Mouse (Mus musculus): ENCODE results near the gene Hist1h2ah.
"Not testable (repeated sequence)": the region's sequence is repeated elsewhere in the genome, so short reads cannot be mapped to it uniquely, and the experiment has no call there.

Hist1h2ah gene

DNA sequence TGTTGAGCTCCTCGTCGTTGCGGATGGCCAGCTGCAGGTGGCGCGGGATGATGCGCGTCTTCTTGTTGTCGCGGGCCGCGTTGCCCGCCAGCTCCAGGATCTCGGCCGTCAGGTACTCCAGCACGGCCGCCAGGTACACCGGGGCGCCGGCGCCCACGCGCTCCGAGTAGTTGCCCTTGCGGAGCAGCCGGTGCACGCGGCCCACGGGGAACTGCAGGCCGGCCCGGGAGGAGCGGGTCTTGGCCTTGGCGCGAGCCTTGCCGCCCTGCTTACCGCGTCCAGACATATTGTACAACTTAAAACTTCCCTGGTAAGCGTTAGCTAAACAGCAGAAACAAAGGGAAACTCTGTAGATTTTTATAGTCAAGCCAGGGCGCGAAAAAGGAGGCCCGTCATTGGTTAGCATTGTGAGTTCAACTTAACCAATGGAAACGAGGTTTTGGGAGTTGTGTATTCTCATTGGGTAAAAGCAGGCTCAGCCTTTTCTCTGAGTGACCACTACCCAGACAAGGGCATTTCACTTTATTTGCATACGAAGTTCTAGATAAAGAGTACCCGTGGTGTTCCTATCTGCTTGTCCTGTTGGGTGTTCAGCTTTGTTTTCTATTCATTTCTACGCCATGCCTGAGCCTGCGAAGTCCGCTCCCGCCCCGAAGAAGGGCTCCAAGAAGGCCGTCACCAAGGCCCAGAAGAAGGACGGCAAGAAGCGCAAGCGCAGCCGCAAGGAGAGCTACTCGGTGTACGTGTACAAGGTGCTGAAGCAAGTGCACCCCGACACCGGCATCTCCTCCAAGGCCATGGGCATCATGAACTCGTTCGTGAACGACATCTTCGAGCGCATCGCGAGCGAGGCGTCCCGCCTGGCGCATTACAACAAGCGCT, at the start of gene Hist1h2ah, which contains the start of gene Hist1h2bk:
TSS of gene Hist1h2ah (minus strand) at position 302 of the 882 bp plus-strand sequence.
TSS of gene Hist1h2bk (plus strand) at position 604 of the 882 bp plus-strand sequence.
- peak; percentile 90 for DNase-seq (ENCODE audit: low read depth)

DNA sequence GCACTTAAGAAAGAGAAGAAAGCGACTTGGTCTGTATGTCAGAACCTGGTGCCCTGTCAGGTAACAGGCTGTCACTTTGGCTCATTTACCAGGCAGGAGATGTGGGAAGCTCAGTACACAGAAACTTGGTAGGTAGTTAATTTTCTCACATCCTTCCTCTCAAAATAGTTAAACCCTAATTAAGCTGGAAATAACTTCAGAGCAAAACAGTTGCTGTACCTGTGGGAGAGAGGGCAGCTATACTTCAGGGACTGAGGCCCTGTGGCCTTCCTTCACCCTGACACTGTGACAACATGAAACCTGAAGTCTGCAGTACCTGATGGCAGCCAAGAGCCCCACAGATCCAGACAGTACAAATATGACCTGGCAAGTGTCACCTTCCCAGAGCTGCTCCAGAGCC, 48.8 kb upstream of the Hist1h2ah start, which contains the start of gene Vmn1r188:
TSS of gene Vmn1r188 (plus strand) at position 301 of the 400 bp plus-strand sequence.
- DNase-seq (ENCODE audit: low read depth) = not testable (repeated sequence)

DNA sequence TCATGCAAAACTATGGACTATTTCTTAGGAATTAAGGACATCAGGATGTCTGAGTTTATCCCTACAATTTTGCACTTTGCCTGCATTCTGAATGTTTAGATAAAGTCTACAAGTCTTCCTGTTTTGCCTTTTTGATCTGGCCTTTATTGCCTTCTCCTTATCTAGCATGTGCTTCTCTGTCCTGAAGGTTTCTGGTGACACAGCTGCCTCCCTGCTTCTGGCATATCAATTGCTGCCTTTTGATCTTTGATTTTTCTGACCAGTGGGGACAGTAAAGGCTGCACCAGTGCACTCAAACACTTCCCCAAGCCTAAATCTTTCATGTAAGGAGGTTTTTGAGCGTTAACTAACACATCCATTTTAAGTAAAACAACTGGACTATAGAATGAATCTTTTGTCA, 28.1 kb upstream of the Hist1h2ah start:
- DNase-seq (ENCODE audit: low read depth) = no peak

DNA sequence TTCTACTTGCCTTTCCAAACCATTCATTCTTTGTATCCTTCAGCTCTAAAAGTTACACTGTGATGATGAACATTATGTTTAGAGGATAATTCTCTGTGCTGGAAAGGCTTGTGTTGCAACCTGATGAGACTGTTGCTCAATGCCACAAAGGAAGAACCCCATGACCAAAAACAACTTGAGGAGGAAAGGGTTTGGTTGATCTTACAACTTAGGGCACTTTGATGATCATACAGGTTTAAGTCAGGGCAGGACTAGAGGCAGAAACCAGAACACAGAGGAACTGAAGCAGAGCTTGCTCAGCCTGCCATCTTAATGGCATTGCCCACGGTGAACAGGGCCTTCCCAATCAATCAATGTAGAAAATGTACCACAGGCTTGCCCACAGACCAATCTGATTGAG, 26.1 kb upstream of the Hist1h2ah start:
- no peak for DNase-seq (ENCODE audit: low read depth)

DNA sequence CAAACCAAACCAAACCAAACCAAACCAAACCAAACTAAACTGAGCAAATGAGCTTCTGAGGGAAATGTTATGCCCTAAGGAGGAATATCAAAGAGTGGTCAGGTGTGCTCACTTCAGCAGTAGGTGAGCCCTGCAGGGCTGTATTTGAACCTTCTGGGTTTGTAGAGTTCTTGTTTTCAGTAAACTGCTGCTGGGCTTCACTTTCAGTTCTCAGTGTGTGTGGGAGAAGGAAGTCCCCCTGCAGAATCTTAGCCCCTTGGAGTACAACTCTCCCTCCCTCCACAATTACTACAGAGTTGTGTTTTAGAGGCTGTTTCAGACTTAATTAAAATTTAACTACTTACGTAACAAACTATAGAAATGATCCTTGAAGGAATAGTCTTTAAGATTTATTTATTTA, 18.4 kb upstream of the Hist1h2ah start:
- DNase-seq (ENCODE audit: low read depth) = no peak

DNA sequence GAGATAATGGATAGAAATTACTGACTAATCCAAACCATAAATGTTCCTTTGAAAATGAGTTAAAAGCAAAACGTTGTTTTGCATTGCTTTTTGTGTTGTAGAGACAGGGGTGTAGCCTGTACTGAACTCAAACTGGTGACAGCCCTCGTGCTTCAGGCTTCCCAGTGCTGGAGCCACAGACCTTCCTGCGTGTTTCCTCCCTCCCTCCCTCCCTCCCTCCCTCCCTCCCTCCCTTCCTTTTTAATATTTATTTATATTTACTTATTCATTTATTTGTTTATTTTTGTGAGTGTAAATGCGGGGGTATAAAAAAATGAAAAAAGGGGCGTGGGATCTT, 16.1 kb upstream of the Hist1h2ah start:
- no peak for DNase-seq (ENCODE audit: low read depth)

DNA sequence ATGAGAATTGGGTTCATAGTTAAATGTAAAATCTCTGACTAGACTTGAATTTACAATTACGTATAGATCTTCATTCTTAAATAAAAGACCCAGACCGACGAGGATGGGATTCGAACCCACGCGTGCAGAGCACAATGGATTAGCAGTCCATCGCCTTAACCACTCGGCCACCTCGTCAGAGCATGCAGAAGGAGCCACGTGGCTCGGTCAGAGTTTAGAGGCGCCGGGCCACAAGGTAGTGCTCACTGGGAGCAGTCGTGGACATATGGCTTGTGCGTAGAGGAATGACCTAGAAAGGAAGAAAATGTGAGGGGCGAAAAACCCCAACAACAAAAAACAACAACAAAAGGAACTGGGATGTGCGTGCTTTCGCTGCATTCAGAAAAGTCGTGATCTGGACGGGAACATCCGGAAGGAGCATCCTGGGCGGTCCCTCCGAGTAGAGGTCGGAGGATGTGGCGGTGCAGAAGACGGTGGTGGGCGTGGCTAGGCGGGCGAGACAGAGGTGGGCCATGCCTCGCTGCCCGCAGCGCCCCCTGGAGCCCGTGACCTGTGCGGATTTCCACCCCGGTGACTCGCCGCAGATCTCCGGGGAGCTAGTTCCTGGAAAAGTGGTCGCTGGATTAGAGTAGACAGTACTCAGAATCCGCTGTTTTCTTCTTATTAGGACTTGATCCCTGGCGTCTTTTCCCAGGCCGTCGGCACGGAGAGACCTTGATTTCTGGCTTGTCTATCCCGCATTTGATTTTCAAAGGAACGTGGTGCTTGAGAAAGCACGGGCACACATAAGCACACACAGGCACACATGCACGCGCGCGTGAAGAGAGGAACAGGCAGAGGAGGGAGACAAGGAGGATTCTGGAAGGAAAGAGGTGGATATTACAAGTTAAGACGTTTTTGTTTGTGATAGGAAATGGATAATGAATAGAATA, 15.5 kb upstream of the Hist1h2ah start:
- peak; percentile 67 for DNase-seq (ENCODE audit: low read depth)

DNA sequence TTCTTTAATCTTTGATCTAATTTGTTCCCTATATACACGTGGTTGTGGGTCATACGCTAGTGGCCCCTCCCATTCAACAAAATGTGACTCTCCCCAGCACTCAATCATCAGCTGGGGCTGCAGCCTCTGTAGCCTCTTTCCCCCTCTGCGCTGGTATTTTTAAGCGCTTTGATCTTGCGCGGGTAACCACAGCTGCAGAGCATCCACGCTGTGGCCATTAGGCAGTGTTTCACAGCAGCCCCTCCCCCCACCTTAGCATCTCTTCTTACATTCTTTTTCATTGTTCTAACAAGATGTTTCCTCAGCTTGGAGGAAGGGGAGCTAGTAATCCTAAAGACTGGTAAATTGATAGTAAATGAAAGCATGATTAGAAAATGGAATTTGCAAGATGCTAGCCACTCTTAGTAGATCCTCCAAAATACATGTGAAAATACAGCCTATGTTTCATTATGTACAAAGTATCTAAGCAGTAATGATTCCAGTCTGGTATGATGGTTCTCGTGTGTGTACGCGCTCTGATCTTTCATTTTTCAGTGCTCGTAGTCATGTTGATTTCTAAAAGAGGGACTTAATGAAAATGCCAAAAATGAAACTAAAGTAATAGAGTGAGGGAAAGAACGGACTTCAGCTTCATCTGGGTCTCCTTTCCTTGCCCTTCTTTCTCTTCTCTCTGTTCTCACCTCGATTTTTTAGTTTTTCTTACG, 14.5 kb upstream of the Hist1h2ah start:
- no peak for DNase-seq (ENCODE audit: low read depth)

DNA sequence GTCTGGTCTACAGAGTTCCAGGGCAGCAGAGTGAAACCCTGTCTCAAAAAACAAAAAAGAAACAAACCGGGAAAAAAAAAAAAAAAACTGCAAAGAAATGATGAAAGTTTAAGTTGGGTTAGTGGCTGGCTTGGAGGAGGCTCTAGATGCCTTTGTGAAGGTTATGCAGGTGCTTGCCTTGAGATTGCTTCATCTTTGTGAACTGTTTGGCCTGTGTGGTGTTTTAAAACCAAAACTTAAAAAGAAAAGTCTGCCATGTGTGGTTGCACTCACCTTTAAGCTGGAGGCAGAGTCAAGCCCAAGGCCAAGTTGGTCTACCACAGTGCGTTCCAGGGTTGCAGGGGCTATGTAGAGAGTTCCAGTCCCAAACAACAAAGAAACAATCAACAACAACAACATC, 13.7 kb upstream of the Hist1h2ah start:
- DNase-seq (ENCODE audit: low read depth) = no peak

DNA sequence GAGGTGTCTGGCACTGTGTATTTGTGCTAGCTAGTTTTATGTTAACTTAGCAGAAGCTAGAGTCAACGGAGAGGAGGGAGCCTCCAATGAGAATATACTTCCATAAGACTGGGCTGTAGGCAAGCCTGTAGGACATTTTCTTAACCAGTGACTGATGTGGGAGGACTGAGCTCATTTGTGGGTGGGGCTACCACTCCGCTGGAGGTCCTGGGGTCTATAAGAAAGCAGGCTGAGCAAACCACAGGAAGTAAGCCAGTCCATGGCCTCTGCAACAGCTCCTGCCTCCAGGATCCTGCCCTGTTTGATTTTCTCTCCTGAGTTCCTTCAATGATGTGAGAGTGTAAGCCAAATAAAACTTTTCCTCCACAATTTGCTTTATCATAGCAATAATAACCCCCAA, 9.9 kb upstream of the Hist1h2ah start:
- no peak for DNase-seq (ENCODE audit: low read depth)

DNA sequence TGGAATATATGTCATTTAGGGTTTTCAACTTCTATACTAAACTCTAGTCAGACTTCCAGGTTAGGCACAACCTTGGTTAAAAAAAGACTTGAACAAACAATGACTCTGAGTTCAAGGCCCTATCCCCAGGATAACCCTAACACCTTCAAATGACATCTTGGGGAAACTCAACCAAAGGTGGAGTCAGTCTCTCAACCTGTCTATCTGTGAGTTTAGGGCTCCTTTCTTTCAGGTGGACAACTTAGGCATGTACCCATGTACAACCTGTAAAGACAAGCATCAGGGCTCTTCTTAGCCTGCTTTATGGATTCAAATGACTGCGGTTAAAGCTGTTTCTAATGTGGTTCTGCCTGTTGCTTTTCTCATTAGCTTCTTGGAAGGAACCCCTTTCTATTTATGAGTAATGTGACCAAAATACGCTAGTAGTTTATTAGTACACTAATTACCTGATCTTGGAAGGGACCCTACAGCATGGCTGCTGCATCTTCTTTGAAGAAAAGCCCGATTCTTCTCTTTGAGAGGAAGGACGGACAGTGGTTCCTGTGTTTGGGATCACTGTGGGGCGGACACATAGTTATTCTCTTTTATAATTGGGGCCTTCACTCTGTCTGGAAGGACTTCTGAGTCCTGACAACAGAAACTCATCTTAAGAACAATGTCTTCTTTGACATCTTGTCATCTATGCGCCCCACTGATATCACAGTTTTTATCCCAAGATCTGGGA, 9.2 kb upstream of the Hist1h2ah start:
- DNase-seq (ENCODE audit: low read depth) = no peak

DNA sequence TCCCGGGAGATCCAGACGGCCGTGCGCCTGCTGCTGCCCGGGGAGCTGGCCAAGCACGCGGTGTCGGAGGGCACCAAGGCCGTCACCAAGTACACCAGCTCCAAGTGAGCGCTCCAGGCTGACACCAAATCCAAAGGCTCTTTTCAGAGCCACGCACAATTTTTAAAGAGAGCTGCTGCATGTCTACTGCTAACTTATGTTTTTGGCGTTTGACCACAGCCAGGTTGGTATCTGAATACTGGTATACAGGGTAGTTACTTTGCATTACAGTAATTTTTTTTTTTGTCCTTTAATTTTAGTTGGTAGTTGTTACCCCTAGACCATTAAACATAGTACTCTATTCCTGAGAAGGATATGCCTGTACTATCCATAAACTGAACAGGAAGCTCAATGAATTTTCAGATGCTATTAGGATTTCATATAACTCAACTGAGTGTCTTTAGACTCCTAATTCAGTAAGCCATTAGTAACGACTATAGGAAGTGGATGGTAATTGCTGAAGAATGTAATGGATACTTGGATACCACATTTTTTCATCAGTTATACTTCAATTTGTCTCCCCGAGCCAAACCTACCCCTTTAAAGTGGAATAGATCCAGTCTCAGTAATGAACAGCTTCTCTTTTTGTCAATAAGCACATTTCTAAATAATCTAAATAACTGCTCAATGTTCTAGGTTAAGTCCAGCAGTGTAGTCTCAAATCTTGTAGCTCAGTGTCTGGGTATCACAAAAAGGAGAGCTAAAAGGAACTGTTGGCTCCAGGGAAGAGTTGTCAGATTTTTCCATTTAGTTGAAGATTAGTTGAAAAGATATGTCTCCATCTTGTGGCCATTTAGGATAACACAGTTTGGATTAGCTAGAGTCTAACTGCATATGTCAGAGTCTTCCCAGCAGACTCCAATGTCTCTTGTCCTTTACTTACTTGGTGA, 8.4 kb upstream of the Hist1h2ah start:
- DNase-seq (ENCODE audit: low read depth) = no peak

DNA sequence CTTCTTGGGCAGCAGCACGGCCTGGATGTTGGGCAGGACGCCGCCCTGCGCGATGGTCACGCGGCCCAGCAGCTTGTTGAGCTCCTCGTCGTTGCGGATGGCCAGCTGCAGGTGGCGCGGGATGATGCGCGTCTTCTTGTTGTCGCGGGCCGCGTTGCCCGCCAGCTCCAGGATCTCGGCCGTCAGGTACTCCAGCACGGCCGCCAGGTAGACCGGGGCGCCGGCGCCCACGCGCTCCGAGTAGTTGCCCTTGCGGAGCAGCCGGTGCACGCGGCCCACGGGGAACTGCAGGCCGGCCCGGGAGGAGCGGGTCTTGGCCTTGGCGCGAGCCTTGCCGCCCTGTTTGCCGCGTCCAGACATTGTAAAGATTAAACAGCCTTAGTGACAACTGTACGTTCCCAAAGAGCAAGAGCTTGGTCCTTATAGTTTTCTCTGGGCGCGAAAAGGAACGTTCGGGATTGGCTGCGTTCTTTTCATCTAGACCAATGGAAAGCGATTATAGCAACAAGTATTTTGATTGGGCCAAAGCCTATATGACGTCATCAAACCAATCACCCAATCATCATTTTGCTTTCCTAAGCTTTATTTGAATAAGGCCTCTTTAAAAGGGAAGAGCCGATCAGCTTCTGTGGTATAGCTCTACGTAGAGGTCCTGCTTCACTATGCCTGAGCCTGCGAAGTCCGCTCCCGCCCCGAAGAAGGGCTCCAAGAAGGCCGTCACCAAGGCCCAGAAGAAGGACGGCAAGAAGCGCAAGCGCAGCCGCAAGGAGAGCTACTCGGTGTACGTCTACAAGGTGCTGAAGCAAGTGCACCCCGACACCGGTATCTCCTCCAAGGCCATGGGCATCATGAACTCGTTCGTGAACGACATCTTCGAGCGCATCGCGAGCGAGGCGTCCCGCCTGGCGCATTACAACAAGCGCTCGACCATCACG, 7.5 kb upstream of the Hist1h2ah start, which contains the start of the genes Hist1h2ag and Hist1h2bj:
TSS of gene Hist1h2ag (minus strand) at position 377 of the 935 bp plus-strand sequence.
TSS of gene Hist1h2bj (plus strand) at position 647 of the 935 bp plus-strand sequence.
- DNase-seq (ENCODE audit: low read depth) = peak; percentile 99

DNA sequence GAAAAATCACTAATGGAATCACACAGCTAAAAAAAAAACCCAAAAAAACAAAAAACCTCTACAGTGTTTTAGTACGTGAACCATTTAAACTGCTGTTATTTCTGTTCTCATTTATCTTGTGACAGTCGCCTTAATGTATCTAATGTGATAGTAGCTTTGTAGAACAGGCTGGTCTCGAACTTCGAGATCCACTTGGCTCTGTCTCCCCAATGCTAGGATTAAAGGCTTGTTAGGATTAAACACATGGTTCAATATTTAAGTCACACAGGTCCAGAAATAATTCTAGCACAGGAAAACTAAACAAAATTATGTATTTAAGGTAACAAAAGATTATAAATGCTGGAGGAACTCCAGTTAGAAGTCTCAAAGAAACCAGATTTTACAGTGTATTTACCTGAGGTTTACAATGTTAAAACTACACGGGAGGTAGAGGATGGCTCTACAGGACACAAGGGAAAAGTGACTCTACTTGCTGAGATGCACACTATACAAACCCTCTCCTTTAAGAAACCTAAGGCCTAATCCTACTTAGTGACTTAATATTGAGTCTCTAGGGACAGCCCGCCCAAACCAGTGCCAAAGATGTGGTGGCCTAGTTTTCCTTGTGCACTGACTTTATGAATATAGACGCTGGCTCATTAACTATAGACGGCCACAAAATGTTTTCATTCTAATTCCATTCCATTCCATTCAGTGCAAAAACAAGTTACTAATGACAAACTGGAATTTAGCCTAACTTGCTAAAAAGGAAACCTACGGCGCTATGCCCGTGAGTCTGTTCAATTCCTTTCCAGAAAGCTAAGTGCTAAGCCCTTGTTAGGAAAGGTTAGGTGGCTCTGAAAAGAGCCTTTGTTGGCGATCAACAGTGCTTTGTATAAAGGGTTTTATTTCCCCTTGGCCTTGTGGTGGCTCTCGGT, 6.5 kb upstream of the Hist1h2ah start:
- no peak for DNase-seq (ENCODE audit: low read depth)

DNA sequence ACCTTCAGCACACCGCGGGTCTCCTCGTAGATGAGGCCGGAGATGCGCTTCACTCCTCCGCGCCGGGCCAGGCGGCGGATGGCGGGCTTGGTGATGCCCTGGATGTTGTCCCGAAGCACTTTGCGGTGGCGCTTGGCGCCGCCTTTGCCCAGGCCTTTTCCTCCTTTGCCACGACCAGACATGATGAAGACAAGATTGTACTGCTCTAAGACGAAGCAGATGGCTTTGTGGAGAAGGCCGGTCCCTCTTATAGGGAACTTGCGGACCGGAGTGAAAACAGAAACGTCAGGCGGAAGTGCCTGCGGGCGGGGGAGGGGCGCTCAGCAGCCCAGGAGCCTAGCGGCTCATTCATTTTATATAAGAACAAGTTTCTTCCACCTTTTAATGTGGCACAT, 5.8 kb upstream of the Hist1h2ah start, which contains the start of gene Hist1h4i:
TSS of gene Hist1h4i (minus strand) at position 221 of the 395 bp plus-strand sequence.
- peak; percentile 85 for DNase-seq (ENCODE audit: low read depth)

DNA sequence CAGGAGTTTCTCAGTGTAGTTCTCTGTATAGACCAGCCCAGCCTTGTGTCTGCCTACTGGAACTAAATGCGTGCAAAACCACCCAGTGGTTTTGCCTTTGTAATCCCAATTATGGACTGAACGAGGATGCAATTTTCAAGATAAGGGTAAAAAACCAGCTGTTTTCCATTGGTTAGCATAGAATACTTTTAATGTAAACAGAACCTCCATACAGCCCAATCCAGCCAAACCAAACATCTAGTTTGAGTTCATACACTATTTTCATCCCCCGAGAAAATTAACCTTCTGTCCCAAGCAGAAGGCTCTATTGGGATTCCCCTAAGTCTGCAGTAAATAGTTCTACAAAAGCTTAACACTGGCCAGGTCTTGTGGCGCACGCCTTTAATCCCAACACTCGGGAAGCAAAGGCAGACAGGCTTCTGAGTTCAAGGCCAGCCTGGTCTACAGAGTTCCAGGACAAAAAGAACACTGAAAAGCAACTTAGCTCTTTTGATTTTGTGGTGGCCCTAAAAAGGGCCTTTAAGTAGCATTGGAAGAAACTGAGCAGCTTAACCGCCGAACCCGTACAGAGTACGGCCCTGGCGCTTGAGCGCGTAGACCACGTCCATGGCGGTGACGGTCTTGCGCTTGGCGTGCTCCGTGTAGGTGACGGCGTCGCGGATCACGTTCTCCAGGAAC, 5.2 kb upstream of the Hist1h2ah start:
- DNase-seq (ENCODE audit: low read depth) = no peak

DNA sequence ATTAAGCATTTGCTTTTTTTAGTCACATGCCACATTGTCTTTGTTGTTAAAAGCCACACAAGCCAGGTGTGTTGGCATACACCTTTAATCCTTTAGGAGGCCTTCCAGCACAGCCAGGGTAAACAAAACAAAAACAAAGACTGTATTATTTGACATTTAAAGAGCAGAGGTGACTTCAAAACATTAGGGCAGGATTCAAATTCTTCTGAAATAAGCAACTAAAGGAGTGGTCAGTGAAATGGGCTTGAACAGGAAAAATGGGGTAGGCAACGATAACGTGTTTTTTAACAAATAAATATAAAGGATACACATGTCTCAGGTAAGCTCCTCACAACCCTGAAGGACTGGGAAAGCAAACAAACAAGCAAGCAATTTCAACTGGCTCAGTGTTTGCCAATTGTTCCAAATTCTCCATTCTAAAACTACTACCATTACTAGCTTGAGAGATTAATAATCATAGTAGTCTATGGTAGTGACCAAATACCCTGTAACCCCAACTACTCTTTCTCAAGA, 4.6 kb upstream of the Hist1h2ah start:
- no peak for DNase-seq (ENCODE audit: low read depth)

All from fibroblast of lung, adult 2 months (primary cell).